Comparison of ENCODE assay signal across 10 mouse cellular contexts in the genomic region with DNA sequence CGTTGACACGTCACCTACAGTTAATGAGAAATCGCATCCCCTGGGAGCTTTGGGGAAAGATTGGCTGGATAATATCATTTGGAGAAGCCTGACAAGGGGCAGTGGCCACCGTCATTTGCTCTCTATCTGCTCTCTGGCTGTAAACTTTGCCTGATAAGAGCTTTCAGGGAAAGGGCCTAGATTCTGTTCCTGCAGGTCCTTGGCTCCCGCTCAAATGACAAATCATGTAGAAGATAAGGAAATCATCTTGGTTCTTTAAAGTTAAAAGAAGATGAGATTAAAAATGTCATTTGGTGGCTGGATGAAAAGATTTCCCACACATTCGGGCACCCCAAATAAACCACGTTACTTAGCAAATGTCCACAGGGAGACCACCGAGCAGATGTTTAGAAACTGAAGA.
"Had no signal": no experiment of that assay in that cellular context is flagged by ENCODE, and none has a peak within 500 bp of the region (broad histone marks: within the 10 kb centered on the region; RNA-seq: fewer than 3 reads in every experiment).

No protein-coding gene starts in this region.

- H3K4me3 ChIP-seq: limb, embryonic 12.5 days; liver, embryonic 15.5 days; midbrain, embryonic 13.5 days had no signal

- H3K4me2 ChIP-seq: limb, embryonic 12.5 days; liver, embryonic 15.5 days; midbrain, embryonic 13.5 days had no signal

- H3K27ac ChIP-seq: limb, embryonic 12.5 days; liver, embryonic 15.5 days; midbrain, embryonic 13.5 days had no signal

- H3K9me3 ChIP-seq: limb, embryonic 12.5 days; liver, embryonic 15.5 days; midbrain, embryonic 13.5 days had no signal

- H3K36me3 ChIP-seq: limb, embryonic 12.5 days; liver, embryonic 15.5 days; midbrain, embryonic 13.5 days had no signal

- H3K9ac ChIP-seq: limb, embryonic 12.5 days; liver, embryonic 15.5 days; midbrain, embryonic 13.5 days had no signal

- DNase-seq: kidney, postnatal 25 days; liver; lung, adult 2 months; lung, postnatal 36 days; right cerebral cortex, postnatal 25 days; thymus, postnatal 36 days had no signal

- H3K27me3 ChIP-seq: liver, embryonic 15.5 days had no signal

- ATAC-seq: lung, postnatal 0 days; midbrain, embryonic 13.5 days had no signal

- H3K4me1 ChIP-seq: liver, embryonic 15.5 days had no signal
